Mouse (Mus musculus): ENCODE results near the gene Ikbke.

DNA sequence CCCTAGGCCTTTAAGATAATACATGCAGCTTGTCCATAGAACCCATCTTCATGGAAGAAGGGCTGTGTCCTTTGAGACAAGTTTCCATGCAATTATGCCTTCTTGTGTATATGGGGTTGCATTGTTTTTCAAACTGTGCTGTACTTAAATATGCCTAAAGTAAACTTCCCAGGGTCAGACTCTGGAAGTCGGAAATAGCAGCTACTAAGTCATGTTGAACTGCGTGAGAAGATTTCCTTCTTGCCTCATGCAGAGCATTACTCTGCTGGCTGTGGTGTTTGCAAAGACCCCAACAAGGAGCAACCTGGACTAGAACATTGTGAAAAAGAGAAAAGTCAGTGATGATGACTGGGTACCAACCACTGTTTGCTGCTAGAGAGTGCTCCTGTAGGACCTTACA is 56.1 kb downstream of the Ikbke start:
- TF ChIP-seq CTCF (IDR thresholded peaks at IDR 0.05; ENCODE audit: insufficient read depth, low read depth, low read length) = no peak
- TF ChIP-seq POLR2A (IDR thresholded peaks at IDR 0.05; ENCODE audit: insufficient read depth, low read depth, low read length) = no peak

Data from olfactory bulb, adult 2 months (tissue).